Mouse (Mus musculus): ENCODE measurements around the gene Ptbp3.
A peak's percentile ranks its signal among the peaks of the same experiment; 100 is the strongest.
"Not testable (repeated sequence)": the region's sequence is repeated elsewhere in the genome, so short reads cannot be mapped to it uniquely, and the experiment has no call there.

Ptbp3 gene

GRCm38 (mm10) chr4:59549175-59549976, at the start of gene Ptbp3:
Ptbp3 (minus strand) TSS chr4:59549364.
- DNase-seq, result peak; percentile 99

DNA sequence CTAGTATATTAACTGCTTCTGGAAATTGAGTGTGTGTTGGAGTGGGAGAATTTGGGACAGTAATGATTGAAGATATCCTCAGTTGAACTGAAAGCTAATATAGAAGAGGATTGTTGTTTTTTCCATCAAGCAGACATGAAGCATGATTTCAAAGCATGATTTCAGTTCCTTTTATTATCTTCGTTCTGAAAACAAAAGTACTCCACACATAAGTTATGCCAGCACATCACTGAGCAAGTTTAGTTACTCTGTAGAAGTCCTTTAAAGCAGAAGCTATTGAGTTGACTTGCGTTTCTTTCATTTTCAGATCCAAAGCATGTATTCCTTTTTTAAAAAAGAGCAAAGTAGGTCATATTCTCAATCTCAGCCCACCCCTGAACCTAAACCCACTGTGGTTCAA, 47.4 kb upstream of the Ptbp3 start:
- no peak for DNase-seq

- DNase-seq, result no peak
Measured at GRCm38 (mm10) chr4:59594614-59595013, 45.5 kb upstream of the Ptbp3 start.

DNA sequence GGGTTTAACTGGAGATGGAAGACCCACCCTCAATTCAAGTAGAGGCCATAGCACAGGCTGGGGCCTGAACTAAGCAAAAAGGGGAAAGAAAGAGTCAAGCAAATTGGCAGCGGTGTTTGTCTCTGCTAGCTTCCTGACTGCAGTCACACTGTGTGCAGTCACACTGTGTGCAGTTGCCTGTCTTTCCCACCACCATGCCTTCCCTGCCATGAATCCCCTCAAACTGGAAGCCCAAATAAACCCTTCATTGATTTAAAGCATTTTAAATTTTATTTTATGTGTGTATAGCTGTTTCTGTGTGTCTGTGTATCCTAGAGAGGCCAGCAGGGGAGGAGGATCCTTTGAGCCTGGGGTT, 38.7 kb upstream of the Ptbp3 start:
- DNase-seq, result no peak

DNA sequence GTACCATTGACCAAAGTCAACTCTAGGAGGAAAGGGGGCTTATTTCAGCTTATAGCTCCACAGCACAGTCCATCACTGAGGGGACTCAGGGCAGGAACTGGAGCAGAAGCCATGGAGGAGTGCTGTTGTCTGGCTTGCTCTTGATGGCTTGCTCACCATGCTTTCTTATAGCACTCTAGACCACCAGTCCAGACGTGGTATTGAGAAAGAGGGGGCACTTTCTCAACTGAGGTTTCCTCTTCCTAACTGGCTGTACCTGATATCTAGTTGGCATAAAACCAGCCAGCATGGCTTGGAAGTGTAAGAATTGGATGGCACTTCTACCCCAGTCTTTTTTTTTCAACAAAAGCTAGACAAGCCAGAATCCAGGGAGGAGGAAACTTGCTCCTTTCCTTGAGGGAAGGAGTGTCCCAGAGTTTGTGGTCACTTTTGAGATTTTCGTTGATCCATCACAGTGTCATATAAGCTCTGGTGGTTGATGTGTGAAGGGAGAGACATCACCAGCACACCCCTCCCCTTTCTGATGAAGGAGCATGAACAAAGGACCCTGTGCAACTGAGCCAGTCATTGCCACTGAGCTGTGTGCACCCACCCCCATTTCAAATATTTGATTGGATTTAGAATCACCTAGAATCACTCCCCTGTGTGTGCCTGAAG, 38.2 kb upstream of the Ptbp3 start:
- DNase-seq, result peak; percentile 73

GRCm38 (mm10) chr4:59585097-59585496, 35.9 kb upstream of the Ptbp3 start:
- DNase-seq, result peak; percentile 97

DNA sequence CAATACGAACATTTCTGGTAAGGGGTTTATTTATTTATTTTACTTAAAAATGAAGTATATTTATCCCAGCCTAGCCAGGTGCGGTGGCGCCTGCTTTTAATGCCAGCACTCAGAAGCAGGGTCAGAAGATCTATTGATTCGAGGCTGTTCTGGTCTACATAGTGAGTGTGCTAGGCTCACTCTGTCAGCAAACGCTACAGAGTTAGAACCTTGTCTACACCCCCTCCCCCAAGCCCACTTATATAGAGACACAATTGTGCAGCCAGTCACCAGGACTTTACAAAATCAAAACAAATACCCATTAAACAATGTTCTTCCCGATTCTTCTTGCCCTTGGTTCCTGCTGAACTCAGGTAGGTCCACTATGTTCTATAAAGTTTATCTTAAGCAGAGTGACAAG, 33.0 kb upstream of the Ptbp3 start:
- DNase-seq, result no peak

DNA sequence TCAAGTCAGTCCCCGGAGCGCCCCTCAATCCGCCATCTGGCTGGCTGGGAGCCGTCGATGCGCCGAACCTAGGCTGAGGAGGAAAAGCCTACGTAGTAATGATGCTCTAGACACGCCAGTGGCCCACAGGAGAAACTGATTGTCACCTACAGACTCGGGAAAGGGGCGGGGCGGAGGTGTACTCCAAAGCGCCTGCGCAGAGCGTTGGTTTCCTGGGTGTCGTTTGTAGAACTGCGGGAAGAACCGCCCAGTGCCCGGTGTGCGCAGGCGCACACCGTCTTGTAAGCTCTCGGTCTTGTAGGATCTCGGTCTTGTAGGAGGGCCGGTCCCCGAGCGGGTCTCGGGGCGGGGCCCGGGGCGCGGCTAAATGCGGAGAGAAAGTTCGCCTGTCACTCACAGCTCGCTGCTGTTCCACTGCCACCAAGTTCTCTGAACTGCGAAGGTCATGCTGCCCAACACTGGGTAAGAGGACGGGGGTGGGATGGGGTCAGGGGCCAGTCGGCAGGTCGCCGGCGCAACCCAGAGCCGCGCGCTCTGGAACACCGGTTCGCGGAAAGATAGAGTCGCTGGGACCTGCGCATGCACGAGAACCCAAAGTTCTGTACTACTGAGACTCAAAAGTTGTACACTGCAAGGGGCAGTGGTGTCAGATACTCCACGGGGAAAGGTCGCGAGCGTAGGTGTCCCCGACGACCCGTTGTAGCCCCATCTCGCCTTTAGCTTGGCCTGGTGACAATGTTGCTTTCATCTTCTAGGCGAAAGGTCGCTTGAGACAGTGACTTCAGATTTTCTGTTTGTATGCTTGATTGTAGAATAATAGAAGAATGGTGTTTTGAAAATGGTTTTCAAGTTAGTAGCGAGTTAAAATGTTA, 32.4 kb upstream of the Ptbp3 start, which contains the start of gene Hsdl2:
TSS of gene Hsdl2 (plus strand) at position 250 of the 872 bp plus-strand sequence.
- peak; percentile 100 for DNase-seq

DNA sequence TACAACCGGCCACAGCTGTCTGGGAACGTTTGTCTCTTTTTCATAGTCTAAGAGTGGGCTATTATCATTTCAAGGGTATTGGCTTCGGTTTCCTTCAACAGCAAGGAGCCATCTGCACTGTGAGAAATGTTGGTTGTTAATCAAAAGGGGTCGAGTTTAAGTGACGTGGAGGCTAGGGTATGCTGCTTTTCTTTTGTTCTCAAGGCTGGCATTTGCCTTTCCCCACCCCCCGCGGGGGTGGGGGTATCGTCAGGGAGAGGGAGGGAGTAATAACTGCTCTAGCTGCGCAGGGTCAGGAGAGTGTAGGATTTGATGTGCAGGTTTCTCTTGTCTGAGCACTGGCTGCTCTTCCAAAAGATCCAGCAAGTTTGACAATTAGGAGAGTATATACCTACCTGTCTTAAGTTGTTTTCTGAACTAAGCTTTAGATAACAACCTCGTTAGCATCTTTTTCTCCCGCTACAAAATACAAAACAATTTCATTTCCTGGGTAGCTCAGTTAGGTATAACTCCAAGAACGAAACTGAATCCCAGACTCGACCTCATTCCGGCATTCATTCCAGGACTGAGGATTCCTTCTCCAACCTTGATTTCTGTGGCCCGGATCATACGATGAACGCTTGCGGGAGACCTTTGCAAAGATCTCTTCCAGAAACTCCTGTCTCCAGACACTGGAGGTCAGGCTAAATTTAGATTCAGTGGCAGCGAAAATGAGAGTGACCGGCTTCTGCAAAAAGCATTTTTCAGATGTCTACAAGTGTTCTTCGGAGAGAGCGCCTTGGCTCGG, 31.5 kb upstream of the Ptbp3 start:
- no peak for DNase-seq

GRCm38 (mm10) chr4:59575184-59575958, 26.2 kb upstream of the Ptbp3 start:
- no peak for DNase-seq

DNA sequence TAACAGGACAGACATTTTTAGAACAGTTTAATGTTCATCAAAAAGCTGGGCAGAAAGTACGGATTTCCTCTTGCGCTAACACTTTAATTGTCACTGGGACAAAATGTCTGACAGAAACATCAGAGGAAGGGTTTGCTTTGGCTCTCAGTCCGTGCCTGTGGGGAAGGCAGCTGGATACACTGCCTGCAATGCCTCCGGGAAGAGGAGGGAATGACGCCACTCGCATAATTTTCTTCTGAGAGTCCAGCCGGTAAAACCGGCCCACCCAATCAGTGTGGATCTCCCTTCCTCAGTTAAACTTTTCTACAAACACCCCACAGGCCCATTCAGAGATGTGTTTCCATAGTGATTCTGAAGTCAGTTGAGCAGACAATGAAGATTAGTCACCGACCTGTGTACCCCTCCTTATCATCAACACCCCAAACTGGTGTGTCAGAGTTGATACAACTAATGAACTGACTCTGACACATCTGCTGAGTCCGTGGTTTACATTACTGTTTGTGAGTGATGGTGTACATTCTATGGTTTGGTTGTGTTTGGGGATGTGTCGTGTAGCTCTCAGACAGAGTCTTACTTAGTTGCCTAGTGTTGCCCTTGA, 23.5 kb upstream of the Ptbp3 start:
- DNase-seq, result peak; percentile 83

GRCm38 (mm10) chr4:59570519-59570918, 21.4 kb upstream of the Ptbp3 start:
- DNase-seq, result not testable (repeated sequence)

GRCm38 (mm10) chr4:59569538-59569937, 20.4 kb upstream of the Ptbp3 start:
- peak; percentile 91 for DNase-seq

- peak; percentile 75 for DNase-seq
Measured at GRCm38 (mm10) chr4:59567576-59568260, 18.6 kb upstream of the Ptbp3 start.

GRCm38 (mm10) chr4:59565571-59566188, 16.5 kb upstream of the Ptbp3 start:
- DNase-seq, result no peak

- no peak for DNase-seq
Measured at GRCm38 (mm10) chr4:59564128-59564527, 15.0 kb upstream of the Ptbp3 start.

DNA sequence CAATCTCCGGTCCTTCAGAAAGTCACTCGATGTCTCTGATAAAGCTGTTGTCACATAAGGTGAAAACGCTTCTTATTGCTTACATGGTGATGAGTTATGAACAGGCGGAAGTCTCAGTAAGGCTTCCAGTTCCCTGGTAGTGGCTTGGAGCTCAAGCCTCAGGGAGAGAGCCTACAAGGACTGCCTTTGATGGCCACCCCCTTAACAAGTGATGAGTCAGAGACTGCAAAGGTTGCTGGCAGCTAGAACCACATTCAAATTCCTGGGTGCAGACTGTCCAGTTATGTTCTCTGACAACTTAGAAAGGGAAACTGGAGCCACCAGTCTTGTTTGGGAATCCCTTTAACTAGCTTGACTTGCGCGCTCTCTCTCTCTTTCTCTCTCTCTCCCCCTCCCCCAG, 11.0 kb upstream of the Ptbp3 start:
- no peak for DNase-seq

GRCm38 (mm10) chr4:59558096-59558720, 9.0 kb upstream of the Ptbp3 start:
- DNase-seq, result no peak

DNA sequence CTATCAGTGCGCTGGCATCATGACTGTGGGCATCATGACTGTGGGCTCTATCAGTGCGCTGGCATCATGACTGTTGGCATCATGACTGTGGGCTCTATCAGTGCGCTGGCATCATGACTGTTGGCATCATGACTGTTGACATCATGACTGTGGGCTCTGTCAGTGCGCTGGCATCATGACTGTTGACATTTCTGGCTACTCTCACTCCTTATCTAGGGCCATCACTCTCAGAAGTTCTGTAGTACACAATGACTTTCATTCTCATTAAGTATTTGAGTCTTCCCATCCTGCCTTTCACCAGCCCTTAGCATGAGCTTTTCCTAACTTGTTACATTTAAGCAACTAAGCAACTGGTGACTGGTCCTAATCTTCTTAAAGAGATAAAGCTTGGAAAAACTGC, 8.2 kb upstream of the Ptbp3 start:
- DNase-seq, result not testable (repeated sequence)

DNA sequence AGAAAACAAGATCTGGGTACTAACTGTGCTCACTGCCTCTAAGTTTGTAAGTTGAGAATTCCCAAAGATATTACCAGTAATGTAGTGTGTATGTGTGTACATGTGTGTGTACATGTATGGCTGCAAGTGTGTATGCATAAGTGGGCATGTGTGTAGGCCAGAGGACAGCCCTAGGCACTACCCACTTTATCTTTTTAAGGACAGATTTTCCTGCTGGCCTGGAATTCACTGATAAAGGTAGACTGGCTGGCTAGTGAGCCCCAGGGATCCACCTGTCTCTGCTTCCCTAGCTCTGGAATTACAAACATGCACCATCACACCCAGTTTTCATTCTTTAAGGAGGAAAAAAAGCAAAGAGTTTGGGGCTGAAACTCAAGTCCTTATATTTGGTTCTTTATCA, 6.0 kb upstream of the Ptbp3 start:
- DNase-seq, result no peak
